Comparison of ENCODE assay signal across 9 mouse cellular contexts in genomic region chr16:29881497-29881896, GRCm38 (mm10).
DNase-seq lines count a peak whose midpoint lies in the region; ATAC-seq and TF ChIP-seq lines count a peak whose summit lies in the region.
"Had no signal": no experiment of that assay in that cellular context is flagged by ENCODE, and none has a peak within 500 bp of the region (broad histone marks: within the 10 kb centered on the region; RNA-seq: fewer than 3 reads in every experiment).

No protein-coding gene starts in this region.

- H3K4me1 ChIP-seq in hindbrain, postnatal 0 days (ENCODE audit: insufficient read depth, low read length) = peaks cover 16% of the 10 kb centered on the region
- peaks cover 31% of the 10 kb centered on the region for H3K4me1 ChIP-seq in hindbrain, embryonic 12.5 days
- peaks cover 39% of the 10 kb centered on the region for H3K4me1 ChIP-seq in limb, embryonic 15.5 days

- H3K4me2 ChIP-seq in hindbrain, postnatal 0 days (ENCODE audit: low read depth, low read length) = no peak overlapping the region
- no peak overlapping the region for H3K4me2 ChIP-seq in hindbrain, embryonic 12.5 days (replicated peaks)
- no peak overlapping the region for H3K4me2 ChIP-seq in limb, embryonic 15.5 days

- WGBS in hindbrain, postnatal 0 days = 23% methylated on average over 12 of the region's 12 CpGs
- WGBS in hindbrain, embryonic 12.5 days = 44% methylated on average over 12 of the region's 12 CpGs
- WGBS in limb, embryonic 15.5 days = 30% methylated on average over 12 of the region's 12 CpGs

- DNase-seq in cerebellum, postnatal 10 days = peak; percentile 50 to 52
- no peak for DNase-seq in cerebellum, postnatal 25 days
- DNase-seq in hindbrain, postnatal 0 days (ENCODE audit: low spot score) = peak; percentile 56
- DNase-seq in Muller cell, postnatal 12 days (ENCODE audit: inconsistent ontology term) = peak; percentile 69
- no peak for DNase-seq in embryo, embryonic 10.5 days (ENCODE audit: low spot score)
- DNase-seq: thymus, postnatal 36 days had no signal

- H3K36me3 ChIP-seq in hindbrain, postnatal 0 days (ENCODE audit: insufficient read depth, low read length) = no peaks in the 10 kb centered on the region
- no peaks in the 10 kb centered on the region for H3K36me3 ChIP-seq in hindbrain, embryonic 12.5 days
- no peaks in the 10 kb centered on the region for H3K36me3 ChIP-seq in limb, embryonic 15.5 days

- H3K27me3 ChIP-seq in hindbrain, postnatal 0 days (ENCODE audit: insufficient read depth, low read length) = no peaks in the 10 kb centered on the region
- H3K27me3 ChIP-seq in hindbrain, embryonic 12.5 days = peaks cover 61% of the 10 kb centered on the region
- no peaks in the 10 kb centered on the region for H3K27me3 ChIP-seq in limb, embryonic 15.5 days

- no peak overlapping the region for H3K9ac ChIP-seq in hindbrain, postnatal 0 days (replicated peaks; ENCODE audit: low read length)
- no peak overlapping the region for H3K9ac ChIP-seq in hindbrain, embryonic 12.5 days
- no peak overlapping the region for H3K9ac ChIP-seq in limb, embryonic 15.5 days

- TF ChIP-seq CTCF in hindbrain, postnatal 0 days (IDR thresholded peaks at IDR 0.05; ENCODE audit: low read depth) = no peak

- H3K27ac ChIP-seq in hindbrain, postnatal 0 days = no peak overlapping the region
- H3K27ac ChIP-seq in hindbrain, embryonic 12.5 days = no peak overlapping the region
- peak overlapping the region; percentile 43; the same call in 1 of the 2 replicates for H3K27ac ChIP-seq in limb, embryonic 15.5 days

- ATAC-seq in hindbrain, postnatal 0 days = no peak
- ATAC-seq in hindbrain, embryonic 12.5 days (ENCODE audit: low FRiP score) = no peak
- no peak for ATAC-seq in limb, embryonic 15.5 days (ENCODE audit: insufficient number of reproducible peaks, low FRiP score, low TSS enrichment, low read depth)
- no peak for ATAC-seq in erythroid progenitor cell, adult 5-6 weeks (replicated peaks; ENCODE audit: low FRiP score, poor library complexity, severe bottlenecking)

- no peaks in the 10 kb centered on the region for H3K9me3 ChIP-seq in hindbrain, postnatal 0 days (ENCODE audit: low read length)
- H3K9me3 ChIP-seq in hindbrain, embryonic 12.5 days (replicated peaks) = no peaks in the 10 kb centered on the region
- no peaks in the 10 kb centered on the region for H3K9me3 ChIP-seq in limb, embryonic 15.5 days

- no peak overlapping the region for H3K4me3 ChIP-seq in hindbrain, postnatal 0 days (ENCODE audit: low read length)
- no peak overlapping the region for H3K4me3 ChIP-seq in hindbrain, embryonic 12.5 days
- H3K4me3 ChIP-seq in limb, embryonic 15.5 days = no peak overlapping the region

Comparison
In these comparisons a context has a peak if more than half of its experiments do, and no peak if none do; other contexts are left out.
1. DNase-seq: peak in cerebellum, postnatal 10 days (2 of 2), hindbrain, postnatal 0 days (single experiment) and Muller cell, postnatal 12 days (single experiment); none in cerebellum, postnatal 25 days (0 of 2) and embryo, embryonic 10.5 days (single experiment).